Mouse (Mus musculus): Measurements from ENCODE around the gene Washc4. TPM values are rescaled to one million over a fixed set of nuclear protein-coding genes. Genes with fewer than 3 reads are reported as not detected.

Washc4 gene
- total RNA-seq, 2 experiments from 2014 or later = 25.0 to 28.3 TPM

DNA sequence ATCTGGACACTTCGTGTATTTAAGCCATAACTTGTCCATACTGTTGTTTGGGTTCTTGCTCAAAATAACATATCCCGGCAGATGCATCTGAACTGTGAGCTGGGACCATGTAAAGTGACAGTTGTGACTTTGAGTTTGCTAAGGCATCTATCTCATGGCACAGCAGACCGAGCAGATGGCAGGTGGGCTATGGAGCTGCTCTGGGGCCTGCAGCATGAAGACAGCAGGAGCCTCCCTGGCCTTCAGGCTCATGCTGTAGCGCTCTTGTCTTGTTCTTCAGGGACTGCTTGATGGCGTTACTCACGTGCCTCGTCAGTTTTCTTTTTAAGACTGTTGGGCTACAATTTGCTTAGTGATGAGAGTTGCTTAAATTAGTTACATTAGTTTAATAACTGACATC lies 49.1 kb downstream of the Washc4 start:
- DNase-seq (ENCODE audit: extremely low spot score in 1 of 2, low spot score in 1 of 2) = no peak

DNA sequence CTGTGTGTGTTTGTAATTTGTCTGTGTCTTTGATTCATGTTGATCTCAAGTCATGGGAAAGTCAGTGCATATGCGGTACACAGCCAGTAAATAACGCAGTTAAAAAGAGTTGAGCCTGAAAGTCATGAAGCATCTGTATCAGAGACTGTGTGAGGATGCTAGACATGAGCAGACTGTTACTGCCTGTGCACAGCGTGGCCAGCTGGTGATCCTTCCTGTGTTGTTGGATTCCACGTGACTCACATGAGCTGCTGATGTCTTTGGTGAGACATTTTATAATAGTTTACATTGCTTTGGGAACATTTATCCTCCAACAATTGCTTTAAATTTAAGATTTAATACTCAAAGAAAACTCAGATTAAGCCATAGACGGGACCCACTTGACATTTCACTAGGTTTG lies 51.0 kb downstream of the Washc4 start:
- no peak for DNase-seq (ENCODE audit: extremely low spot score in 1 of 2, low spot score in 1 of 2)

DNA sequence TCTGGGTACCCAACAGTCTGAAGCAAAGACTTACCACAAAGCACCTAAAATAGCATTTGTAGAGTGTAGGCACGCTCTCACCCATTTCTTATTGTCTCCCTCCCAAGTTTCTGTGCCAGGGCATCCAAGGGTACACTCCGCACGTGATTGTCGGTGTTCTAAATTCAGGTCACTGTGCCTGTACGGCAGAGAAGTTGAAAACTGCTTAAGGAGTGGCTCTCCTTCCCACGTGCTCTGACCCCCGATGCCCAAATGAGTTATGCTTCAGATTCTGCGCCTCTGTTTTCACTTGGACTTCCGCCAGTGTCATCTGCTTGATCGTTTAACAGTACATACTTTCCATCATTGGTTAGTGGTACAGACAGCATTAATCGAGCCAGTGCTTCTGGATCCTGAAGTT lies 57.1 kb downstream of the Washc4 start:
- no peak for DNase-seq (ENCODE audit: extremely low spot score in 1 of 2, low spot score in 1 of 2)

DNA sequence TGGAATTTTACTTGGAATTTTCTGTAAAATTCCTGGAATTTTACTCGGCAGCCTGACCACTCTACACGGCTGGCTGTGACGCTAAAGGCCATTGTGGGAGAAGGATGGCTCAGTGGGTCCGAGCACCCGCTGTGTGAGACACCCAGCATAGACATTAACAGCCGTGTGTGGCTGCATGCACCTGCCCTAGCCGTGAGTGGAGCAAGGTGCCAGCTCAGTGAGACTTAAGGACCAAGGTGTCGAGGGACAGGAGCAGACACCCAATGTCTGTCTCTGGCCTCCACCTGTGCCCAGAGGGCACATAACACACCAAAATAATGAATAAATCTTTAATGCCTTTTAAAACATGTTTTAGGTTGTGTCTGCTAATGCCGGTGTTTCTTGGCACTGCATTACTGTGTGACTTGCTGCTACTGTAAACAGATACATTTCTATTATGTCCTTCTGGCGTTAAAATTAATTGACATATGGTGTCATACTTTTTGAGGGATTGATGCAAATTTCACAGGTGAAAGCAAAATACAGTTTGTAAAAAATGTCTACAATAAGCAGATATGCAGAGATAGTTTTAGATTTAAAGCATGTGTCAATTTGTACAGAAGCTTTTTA lies 60.5 kb downstream of the Washc4 start:
- no peak for DNase-seq (ENCODE audit: extremely low spot score in 1 of 2, low spot score in 1 of 2)

DNA sequence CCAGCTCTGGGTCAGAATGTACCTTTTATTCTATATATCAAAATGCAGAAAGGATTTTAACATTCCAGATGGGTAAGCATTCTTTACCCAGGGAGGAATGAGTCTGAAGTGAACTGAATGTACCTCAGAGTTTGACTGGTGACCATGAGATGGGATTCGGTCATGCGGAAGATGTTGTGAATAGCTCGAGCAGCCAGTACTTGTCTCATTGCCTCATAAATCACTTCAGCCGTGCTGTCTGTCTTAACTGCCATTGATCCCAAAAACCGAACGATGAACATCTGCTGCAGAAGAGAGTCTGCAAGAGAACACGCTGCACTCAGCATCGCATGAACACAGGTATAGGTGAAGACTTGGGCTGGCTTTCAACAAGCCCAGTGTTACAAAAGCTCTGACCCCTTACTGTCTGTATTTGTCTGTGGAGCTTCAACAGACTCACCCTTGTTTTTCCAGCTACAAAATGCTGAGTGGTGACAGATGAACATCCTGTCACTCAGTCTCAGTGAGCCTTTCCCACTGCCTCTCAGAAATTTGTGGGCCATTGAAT lies 62.2 kb downstream of the Washc4 start:
- DNase-seq (ENCODE audit: extremely low spot score in 1 of 2, low spot score in 1 of 2) = no peak

DNA sequence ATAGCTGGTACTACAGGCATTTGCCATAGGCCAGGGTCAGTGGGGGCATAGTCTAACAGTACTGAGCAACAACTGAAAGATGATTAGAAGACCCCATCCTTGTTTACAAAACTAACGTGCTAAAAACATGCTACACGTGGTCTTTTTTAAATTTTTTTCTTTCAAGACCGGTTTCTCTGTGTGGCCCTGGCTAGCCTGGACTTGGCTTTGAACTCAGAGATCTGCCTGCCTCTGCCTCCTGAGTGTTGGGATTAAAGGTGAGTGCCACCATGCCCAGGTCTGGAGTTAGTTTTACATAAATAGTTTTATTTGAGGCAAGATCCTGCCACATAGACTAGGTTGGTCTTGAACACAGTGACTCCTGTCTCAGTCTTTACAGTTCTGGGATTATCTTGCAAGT lies 63.6 kb downstream of the Washc4 start:
- no peak for DNase-seq (ENCODE audit: extremely low spot score in 1 of 2, low spot score in 1 of 2)

DNA sequence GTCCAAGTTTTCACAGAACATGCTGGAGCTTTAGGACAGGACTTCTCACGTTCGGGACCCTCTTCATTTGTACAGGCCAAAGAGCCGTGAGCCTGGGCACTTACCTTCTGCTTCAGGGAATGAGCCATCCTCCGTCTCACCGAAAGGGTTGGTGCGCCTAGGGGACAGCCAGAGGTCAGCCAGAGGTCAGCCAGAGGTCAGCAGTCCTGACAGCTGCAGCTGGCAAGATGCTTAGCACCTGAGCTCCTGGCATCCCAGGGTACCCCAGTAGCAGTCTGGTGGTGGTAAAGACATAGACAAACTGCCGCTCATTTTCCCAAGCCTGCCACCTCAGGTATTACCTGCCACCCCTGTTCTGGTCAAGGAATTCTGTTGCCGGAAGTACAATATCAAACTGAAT lies 65.0 kb downstream of the Washc4 start:
- DNase-seq (ENCODE audit: extremely low spot score in 1 of 2, low spot score in 1 of 2) = no peak

DNA sequence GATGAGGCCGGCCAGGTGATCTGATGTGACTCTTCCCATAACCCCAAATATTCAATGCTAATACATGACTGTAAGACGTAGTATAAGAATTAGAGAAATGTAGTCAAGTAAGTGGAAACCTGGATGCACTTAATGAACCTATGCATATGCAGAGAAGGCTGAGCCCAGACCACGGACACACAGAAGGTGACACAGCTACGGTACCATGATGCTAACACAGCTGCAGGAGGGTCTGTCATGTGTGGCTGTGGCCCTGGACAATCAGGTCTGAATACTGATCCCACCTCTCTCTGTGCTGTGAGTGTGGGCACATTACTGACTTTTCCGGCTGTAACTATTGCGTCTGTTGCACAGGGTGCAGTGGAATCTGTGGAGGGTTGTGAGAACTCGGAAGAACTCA lies 67.0 kb downstream of the Washc4 start:
- DNase-seq (ENCODE audit: extremely low spot score in 1 of 2, low spot score in 1 of 2) = no peak

DNA sequence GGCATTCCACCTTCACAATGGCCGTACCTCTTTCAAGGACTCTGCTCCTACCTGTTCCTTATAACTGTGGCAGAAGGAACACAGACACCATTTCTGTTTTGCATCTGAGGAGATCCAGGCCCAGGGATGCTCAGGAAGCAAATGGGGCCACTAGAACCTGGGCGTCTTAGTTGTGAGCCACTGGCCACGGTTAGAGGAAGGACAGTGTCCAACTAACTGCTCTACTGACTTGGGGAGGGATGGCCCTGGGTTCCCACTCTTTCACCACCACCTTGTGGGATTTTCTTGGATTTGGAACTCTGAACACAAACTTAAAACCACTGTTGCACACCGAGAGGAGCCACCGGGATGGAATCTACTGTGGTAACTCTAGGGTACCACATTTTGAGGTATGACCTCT lies 68.3 kb downstream of the Washc4 start:
- DNase-seq (ENCODE audit: extremely low spot score in 1 of 2, low spot score in 1 of 2) = no peak

DNA sequence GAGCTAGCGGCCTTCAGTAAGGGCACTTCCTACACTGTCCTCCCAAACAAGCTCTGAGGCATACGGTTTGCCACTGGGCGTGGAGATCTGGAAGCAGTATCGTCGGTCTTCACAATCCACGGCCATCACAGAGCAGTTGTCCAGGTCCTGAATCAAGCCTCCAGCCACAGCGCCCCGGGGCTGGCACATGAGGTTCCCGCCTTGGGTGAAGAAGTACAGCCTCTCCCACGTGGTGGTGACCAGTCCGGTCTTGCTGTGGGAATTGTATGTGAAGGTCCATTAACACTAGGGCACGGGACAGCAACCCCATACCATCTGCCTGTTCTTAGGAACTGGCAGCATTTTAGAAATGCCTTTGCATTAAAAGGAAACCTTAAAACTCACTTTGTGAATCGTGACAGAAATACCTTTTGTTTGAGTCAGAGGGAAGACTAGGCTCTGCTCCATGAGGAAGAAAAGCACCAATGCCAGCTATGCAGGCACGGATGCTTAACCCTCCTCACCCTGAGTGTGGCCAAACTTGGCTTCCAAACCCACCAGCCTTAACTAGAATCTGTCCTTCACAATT lies 69.2 kb downstream of the Washc4 start:
- DNase-seq (ENCODE audit: extremely low spot score in 1 of 2, low spot score in 1 of 2) = no peak

DNA sequence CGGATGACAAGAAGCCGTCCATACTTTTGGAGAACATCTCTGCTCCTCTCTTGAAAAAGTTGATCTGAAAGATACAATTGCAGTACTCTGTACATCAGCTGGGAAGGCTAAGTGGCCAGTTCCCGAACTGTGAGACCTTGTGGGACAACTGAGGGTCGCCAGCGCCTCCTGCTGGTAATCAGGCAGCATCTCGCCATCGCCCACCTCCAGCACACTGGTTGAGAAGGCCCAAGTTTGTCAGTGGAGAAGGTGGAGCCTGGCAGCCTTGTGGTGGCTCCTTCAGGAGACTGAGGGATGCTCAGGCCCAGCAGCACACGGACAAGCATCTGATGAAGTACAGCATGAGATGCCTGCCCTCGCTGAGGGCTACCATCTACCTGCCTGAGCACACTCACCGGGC lies 73.8 kb downstream of the Washc4 start:
- no peak for DNase-seq (ENCODE audit: extremely low spot score in 1 of 2, low spot score in 1 of 2)

DNA sequence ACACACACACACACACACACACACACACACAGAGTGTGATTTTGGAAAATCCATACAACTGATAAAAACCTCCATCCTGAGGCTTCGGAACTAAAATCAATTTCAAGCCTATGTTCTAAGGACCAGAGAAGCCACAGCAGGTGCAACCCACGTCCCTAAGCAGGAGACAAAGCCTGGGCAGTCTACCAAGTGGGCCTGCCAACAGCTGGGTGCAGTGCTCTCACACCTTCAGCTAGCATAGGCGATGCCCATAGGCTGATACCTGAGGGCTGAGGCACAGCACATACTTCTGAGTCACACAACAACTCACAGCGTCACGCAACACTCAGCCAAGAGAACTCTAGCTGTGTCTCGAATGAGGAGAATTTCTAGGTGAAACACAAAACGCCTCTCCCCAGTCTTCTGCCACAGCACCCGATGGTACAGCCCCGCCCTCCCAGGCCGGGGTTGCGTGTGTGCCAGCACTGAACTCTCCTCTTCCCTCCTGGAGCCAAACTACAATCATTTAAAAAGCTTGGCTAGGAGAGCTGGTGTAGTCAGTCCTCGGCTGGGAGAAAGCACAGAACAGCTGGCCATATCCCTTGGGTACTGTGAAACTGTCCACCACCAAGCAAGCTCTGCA lies 75.4 kb downstream of the Washc4 start:
- DNase-seq (ENCODE audit: extremely low spot score in 1 of 2, low spot score in 1 of 2) = no peak

DNA sequence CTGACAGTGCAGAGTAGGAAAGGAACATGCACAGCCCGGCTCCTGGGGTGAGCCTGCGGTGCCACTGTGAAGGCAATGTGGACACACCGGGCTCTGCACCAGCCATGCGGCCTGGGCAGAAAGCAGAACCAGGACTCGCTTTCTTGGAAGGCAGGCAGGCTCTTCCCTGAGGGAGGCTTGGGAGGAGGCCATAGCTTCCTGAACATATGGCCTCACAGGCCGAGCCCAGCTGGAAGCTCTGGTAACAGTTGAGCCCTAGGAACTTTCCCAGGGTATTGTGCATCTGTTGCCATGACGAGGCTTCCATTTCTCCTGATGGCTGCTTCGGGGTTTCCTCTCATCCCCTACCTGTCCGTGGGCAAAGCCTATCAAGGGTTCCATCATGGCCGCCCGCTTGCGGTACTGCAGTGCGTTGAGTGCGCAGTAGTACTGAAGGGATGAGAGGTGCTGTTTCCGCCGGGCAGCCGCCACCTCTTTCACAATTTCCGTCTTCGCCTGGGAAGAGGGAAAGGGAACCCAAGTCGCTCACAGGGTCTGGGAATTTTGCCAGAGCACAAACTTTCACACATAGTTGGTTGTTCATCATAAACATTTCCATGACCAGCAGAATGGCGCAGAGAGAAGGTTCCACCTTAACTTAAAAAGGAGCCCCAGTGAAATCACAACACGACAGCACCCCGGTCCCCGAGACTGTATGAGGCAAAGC lies 77.0 kb downstream of the Washc4 start:
- no peak for DNase-seq (ENCODE audit: extremely low spot score in 1 of 2, low spot score in 1 of 2)

DNA sequence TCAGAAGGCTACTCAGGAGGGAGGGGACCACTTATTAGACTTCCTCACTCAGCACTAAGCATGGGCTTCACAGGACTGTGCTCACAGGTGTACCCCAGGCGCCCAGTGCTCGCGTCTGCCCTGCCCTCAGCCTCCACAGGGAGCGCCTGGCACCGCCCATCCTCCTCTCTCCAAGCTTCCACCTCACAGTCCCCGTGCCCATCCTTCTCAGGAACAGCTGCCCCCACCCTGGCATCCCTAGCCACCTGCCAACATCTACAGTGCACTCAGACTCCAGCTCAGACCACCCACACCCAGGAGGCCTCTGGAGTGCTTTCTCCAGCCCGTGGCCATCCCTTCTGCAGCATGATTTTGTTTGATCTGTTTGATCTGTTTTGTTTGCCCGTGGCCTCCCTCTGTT lies 80.5 kb downstream of the Washc4 start:
- no peak for DNase-seq (ENCODE audit: extremely low spot score in 1 of 2, low spot score in 1 of 2)

DNA sequence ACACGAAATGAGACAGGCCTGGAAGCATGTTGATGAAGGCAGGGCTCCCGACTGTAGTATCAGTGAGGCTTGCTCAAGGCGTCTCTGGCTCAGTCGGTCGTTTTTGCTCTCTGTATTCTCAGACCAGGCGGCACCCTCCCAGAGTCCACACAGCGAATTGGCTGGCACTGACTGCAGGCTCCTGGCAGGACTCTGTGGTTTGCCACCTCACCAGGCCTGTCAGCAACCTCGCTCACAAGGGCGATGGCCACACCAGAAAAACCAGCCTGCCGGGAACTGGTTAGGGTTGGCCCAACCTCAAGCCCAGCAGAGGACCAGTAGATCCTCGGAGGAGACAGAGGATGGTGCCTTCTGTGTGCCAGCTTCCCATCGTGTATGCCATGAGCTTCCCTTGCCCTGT lies 81.3 kb downstream of the Washc4 start:
- DNase-seq (ENCODE audit: extremely low spot score in 1 of 2, low spot score in 1 of 2) = no peak

DNA sequence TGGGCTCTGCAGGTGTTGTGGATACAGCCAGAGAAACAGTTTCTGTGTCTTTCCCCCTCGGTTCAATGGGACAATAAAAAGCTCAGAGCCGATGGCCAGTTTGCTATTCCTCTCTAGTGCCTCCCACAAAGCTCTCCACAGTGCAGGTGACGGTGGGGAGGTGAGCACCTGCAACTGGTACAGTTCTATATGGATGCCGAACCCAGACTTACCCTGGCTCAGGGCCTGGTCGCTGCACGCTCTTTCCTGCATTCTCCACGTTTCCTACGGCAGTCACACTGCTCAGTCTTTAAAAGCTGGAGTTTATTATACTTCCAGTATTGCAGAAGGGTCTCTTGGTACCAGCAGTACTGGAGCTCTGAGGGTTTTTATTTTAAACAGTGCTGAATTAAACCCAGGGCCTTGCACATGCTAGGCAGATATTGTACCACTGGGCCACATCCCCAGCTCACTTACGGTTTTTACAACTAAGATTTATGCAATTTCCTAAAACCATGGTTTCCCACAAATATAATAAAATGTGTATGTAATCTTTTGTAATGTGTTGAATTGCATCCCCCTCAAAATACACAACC lies 83.6 kb downstream of the Washc4 start:
- DNase-seq (ENCODE audit: extremely low spot score in 1 of 2, low spot score in 1 of 2) = no peak

DNA sequence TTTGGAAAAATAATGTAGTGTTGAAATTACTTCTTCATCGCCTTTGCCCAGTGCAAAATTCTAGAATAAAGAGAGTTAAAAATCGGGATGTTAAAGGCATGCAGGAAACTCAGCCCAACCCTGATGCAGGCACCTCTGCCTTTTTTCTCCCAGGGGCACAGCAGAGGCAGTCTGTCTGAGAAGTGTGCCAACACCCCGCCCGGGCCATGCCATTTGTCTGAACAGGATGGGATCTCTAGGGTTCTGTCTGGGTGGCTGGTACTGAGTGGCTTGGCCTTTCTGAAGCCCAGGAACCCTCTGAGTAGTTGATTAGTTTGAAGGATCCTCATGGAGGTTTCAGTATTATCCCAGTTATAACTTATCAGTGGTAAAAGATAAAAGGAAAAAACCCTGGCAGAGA lies 84.7 kb downstream of the Washc4 start:
- DNase-seq (ENCODE audit: extremely low spot score in 1 of 2, low spot score in 1 of 2) = no peak

DNA sequence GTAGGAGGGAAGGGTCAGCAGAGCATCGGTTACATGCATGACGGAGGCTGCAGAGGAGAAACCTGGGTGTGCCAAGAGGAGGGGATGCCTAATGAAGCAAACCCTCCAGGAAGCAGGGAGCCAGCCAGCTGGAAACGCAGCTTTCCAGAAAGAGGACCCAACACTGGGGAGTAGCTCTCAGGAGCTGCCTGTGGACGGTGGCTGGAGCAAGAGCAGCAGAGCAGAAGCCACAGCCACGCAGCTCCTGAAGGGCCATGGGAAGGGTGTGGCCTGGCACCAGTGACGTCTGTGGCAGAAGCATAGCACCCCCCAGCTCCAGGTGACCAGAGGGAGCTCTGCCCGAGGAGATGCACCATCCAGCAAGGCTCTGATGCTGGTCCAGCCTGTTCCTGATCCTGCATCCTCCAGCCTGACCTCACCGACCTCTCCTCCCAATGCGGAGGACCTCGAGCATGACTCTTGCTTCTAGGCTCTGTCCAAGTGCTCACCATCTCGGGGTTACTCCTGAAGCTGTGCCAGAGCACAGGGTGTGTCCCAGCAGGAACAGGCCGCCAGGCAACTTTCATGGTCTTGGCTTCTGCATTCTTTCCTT lies 85.7 kb downstream of the Washc4 start:
- DNase-seq (ENCODE audit: extremely low spot score in 1 of 2, low spot score in 1 of 2) = no peak

DNA sequence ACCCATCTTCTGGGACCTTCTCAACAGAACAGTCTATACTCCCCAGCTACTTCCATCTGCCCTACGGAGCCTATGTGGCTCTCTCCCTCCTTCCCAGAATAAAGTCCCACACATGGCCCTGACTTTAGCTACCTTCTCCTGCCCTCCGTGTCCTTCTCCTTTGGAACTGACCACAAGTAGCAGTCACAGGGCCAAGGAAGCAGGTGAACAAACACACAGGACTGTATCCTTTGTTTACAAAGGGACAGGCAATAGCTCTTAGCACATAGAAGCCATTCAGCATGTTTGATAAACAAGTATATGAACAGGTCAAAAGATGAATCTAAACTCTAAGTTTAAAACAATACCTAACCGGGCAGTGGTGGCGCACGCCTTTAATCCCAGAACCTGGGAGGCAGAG lies 86.3 kb downstream of the Washc4 start:
- DNase-seq (ENCODE audit: extremely low spot score in 1 of 2, low spot score in 1 of 2) = no peak

DNA sequence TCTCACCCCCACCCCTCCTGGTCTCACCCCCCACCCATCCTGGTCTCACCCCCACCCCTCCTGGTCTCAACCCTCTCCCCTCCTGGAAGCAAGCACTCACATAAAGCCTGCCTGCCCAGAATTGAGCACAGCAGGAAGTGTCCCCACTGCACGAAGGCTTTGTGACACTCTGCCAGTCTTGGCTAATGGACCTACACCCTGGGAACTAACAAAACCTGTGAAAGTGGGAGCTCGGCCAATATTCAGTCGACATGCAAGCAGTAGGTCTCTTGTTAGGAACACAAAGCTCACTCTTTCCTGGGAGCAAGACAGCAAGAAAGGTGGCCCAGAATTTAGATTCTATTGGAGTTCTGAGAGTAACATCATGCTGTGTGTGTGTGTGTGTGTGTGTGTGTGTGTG lies 87.3 kb downstream of the Washc4 start:
- no peak for DNase-seq (ENCODE audit: extremely low spot score in 1 of 2, low spot score in 1 of 2)

DNA sequence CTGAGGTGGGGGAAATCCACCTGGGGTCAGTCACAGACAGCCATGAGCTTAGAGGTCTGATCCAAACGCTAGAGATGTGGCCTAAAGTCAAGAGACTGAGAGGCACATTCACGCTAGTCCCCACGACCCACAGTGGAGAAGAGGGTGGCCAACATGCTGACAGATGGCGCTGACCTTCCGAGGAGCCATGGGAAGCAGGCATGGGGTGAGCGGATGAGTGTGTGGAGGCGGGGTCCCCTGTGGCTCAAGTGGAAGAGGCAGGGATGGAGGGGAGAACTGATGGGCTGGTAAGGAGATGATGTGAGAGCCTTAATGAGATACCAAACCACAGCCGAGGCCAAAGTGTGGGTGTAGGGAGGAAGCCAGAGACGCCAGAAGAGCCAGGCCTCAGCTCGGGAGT lies 88.2 kb downstream of the Washc4 start:
- DNase-seq (ENCODE audit: extremely low spot score in 1 of 2, low spot score in 1 of 2) = no peak
